Mouse (Mus musculus): ENCODE measurements at regions not wholly inside any gene's neighbourhood (a gene's known extent, or its start where the extent isn't known, plus 50 kb on each side); places are given as distances from the start of the nearest gene placed in this dataset.

GRCm38 (mm10) chr2:48380140-48380539, 433.8 kb upstream of the Acvr2a start:
- no peak for TF ChIP-seq POLR2A (IDR thresholded peaks at IDR 0.05; ENCODE audit: borderline replicate concordance, control insufficient read depth, low read depth, low read length)
- TF ChIP-seq CTCF (IDR thresholded peaks at IDR 0.05; ENCODE audit: control insufficient read depth, insufficient read depth, low read length) = no peak
